ENCODE assay signal across 30 mouse cellular contexts in the genomic region with DNA sequence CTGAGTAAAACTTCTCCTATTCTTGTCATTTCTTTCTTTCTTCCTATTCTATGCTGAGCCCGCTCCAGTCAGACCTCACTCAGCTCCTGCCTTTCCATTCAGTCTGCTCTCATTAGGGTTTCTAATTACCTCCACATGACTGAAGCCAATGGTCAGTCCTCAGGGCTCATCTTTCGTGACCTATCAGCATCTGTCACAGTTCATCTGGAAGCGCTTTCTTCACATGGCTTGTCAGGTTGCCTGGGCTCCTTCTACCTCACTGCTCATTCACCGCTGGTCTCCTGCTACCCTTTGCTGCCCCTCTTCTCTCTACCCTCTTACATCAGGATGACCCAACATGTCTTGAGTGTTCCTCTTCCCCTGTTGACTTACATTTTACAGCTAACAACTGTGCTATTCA.
DNase-seq lines count a peak whose midpoint lies in the region; ATAC-seq and TF ChIP-seq lines count a peak whose summit lies in the region.
"Had no signal": no experiment of that assay in that cellular context is flagged by ENCODE, and none has a peak within 500 bp of the region (broad histone marks: within the 10 kb centered on the region; RNA-seq: fewer than 3 reads in every experiment).

No protein-coding gene starts in this region.

- no peaks in the 10 kb centered on the region for H3K9me3 ChIP-seq in embryonic facial prominence, embryonic 10.5 days
- H3K9me3 ChIP-seq in midbrain, embryonic 16.5 days (replicated peaks; ENCODE audit: control insufficient read depth, low read length, poor library complexity, severe bottlenecking) = no peaks in the 10 kb centered on the region
- H3K9me3 ChIP-seq: embryonic facial prominence, embryonic 12.5 days; forebrain, embryonic 12.5 days; forebrain, embryonic 15.5 days; G1E; heart, embryonic 13.5 days had no signal

- peaks cover 10% of the 10 kb centered on the region for H3K4me1 ChIP-seq in embryonic facial prominence, embryonic 10.5 days
- no peaks in the 10 kb centered on the region for H3K4me1 ChIP-seq in midbrain, embryonic 16.5 days (ENCODE audit: control insufficient read depth, insufficient read depth, low read length)
- no peaks in the 10 kb centered on the region for H3K4me1 ChIP-seq in thymus, adult 2 months (replicated peaks; ENCODE audit: control insufficient read depth, insufficient read depth, low read length)
- H3K4me1 ChIP-seq: embryonic facial prominence, embryonic 12.5 days; forebrain, embryonic 12.5 days; forebrain, embryonic 15.5 days; heart, embryonic 13.5 days had no signal

- H3K27me3 ChIP-seq in embryonic facial prominence, embryonic 10.5 days (replicated peaks; ENCODE audit: low read depth, poor library complexity, severe bottlenecking) = no peaks in the 10 kb centered on the region
- no peaks in the 10 kb centered on the region for H3K27me3 ChIP-seq in midbrain, embryonic 16.5 days (ENCODE audit: control insufficient read depth, insufficient read depth, low read depth, low read length)
- H3K27me3 ChIP-seq in thymus, adult 2 months (ENCODE audit: control insufficient read depth, insufficient read depth, low read length) = no peaks in the 10 kb centered on the region
- H3K27me3 ChIP-seq: CH12.LX; embryonic facial prominence, embryonic 12.5 days; forebrain, embryonic 15.5 days; heart, embryonic 13.5 days had no signal

- no peak overlapping the region for H3K27ac ChIP-seq in embryonic facial prominence, embryonic 10.5 days (replicated peaks)
- H3K27ac ChIP-seq in midbrain, embryonic 16.5 days (ENCODE audit: low read length) = no peak overlapping the region
- H3K27ac ChIP-seq in thymus, adult 2 months (ENCODE audit: control insufficient read depth, insufficient read depth, low read length) = no peak overlapping the region
- H3K27ac ChIP-seq: embryonic facial prominence, embryonic 12.5 days; forebrain, embryonic 12.5 days; forebrain, embryonic 15.5 days; heart, embryonic 13.5 days; hindbrain, embryonic 14.5 days; hindbrain, postnatal 0 days had no signal

- H3K36me3 ChIP-seq in embryonic facial prominence, embryonic 10.5 days (replicated peaks) = 0 out of 2 replicates have a peak, but pooled peaks cover 3% of the 10 kb centered on the region
- H3K36me3 ChIP-seq in midbrain, embryonic 16.5 days (ENCODE audit: control insufficient read depth, insufficient read depth, low read length) = no peaks in the 10 kb centered on the region
- H3K36me3 ChIP-seq in thymus, adult 2 months (ENCODE audit: control insufficient read depth, insufficient read depth, low read length) = no peaks in the 10 kb centered on the region
- H3K36me3 ChIP-seq: embryonic facial prominence, embryonic 12.5 days; forebrain, embryonic 12.5 days; forebrain, embryonic 15.5 days had no signal

- no peak for TF ChIP-seq CTCF in thymus, adult 2 months (IDR thresholded peaks at IDR 0.05; ENCODE audit: borderline replicate concordance, control insufficient read depth, extremely low read depth, insufficient read depth, low read length, poor library complexity)

- 21% methylated on average over 4 of the region's 4 CpGs for WGBS in embryonic facial prominence, embryonic 10.5 days
- WGBS in midbrain, embryonic 16.5 days = 74% methylated on average over 4 of the region's 4 CpGs
- 94% methylated on average over 4 of the region's 4 CpGs for WGBS in thymus, adult 2 months

- no peak overlapping the region for H3K4me3 ChIP-seq in embryonic facial prominence, embryonic 10.5 days
- H3K4me3 ChIP-seq in midbrain, embryonic 16.5 days (ENCODE audit: low read depth, low read length) = no peak overlapping the region
- H3K4me3 ChIP-seq in thymus, adult 2 months (ENCODE audit: control insufficient read depth, insufficient read depth, low read length) = no peak overlapping the region
- H3K4me3 ChIP-seq: embryonic facial prominence, embryonic 12.5 days; erythroblast, embryonic 14.5 days; forebrain, embryonic 12.5 days; forebrain, embryonic 15.5 days; heart, embryonic 13.5 days had no signal

- TF ChIP-seq POLR2A in thymus, adult 2 months (IDR thresholded peaks at IDR 0.05; ENCODE audit: control insufficient read depth, extremely low read depth, insufficient read depth, low read length, poor library complexity) = no peak

- H3K4me2 ChIP-seq in midbrain, embryonic 16.5 days (ENCODE audit: low read length) = no peak overlapping the region
- H3K4me2 ChIP-seq: embryonic facial prominence, embryonic 12.5 days; forebrain, embryonic 12.5 days; forebrain, embryonic 15.5 days; heart, embryonic 13.5 days; hindbrain, embryonic 14.5 days had no signal

- ATAC-seq in midbrain, embryonic 16.5 days = no peak
- ATAC-seq: forebrain, embryonic 15.5 days; hindbrain, postnatal 0 days; inflammation-experienced regulatory T-cells, adult 6 months; intestine, embryonic 16.5 days had no signal

- peak; percentile 81 for DNase-seq in Muller cell, postnatal 12 days (ENCODE audit: inconsistent ontology term)
- DNase-seq in embryo, embryonic 10.5 days (ENCODE audit: low spot score) = peak; percentile 31
- peak; percentile 34 for DNase-seq in embryonic facial prominence, embryonic 10.5 days (ENCODE audit: low spot score)
- DNase-seq in retina, postnatal 1 day = peak; percentile 94
- DNase-seq in thymus, adult 2 months = no peak
- no peak for DNase-seq in kidney, postnatal 25 days
- DNase-seq: adrenal gland, adult 2 months; adrenal gland, postnatal 14 days; B cell, adult 2 months; cerebellum, adult 11-12 months; cerebellum, adult 8-10 months; cerebellum, postnatal 10 days; cerebellum, postnatal 36 days; gastrocnemius, postnatal 10 days; gastrocnemius, postnatal 36 days; heart, adult 18-20 months; heart, postnatal 14 days; heart, postnatal 4 days had no signal

- H3K9ac ChIP-seq in midbrain, embryonic 16.5 days (ENCODE audit: low read depth, low read length) = no peak overlapping the region
- H3K9ac ChIP-seq: embryonic facial prominence, embryonic 12.5 days; forebrain, embryonic 12.5 days; forebrain, embryonic 15.5 days; heart, embryonic 13.5 days; hindbrain, embryonic 14.5 days had no signal

Comparison
In these comparisons a context has a peak if more than half of its experiments do, and no peak if none do; other contexts are left out.
1. DNase-seq: peak in Muller cell, postnatal 12 days (single experiment), embryo, embryonic 10.5 days (single experiment), embryonic facial prominence, embryonic 10.5 days (single experiment) and retina, postnatal 1 day (single experiment); none in thymus, adult 2 months (single experiment) and kidney, postnatal 25 days (0 of 2).